Mouse (Mus musculus) layer of hippocampus, adult 2 months (tissue): Measurements from ENCODE around the gene 4931429L15Rik. TPM values are rescaled to one million over a fixed set of nuclear protein-coding genes. Genes with fewer than 3 reads are reported as not detected.
A peak's percentile ranks its signal among the peaks of the same experiment; 100 is the strongest.
"Not testable (repeated sequence)": the region's sequence is repeated elsewhere in the genome, so short reads cannot be mapped to it uniquely, and the experiment has no call there.

Experiments used
- DNase-seq, 2 experiments: peaks; one replicate each; pipeline ENCODE4 v3.0.0; 2022; ENCODE audit warnings: low spot score in 2 of 2
- H3K27ac ChIP-seq: fragments of 200-600 bp; 2 replicates; pipeline ENCODE4 v1.8.1; 2022
- H3K4me3 ChIP-seq: fragments of 200-600 bp; 2 replicates; pipeline ENCODE4 v1.8.1; 2022; ENCODE audit warnings: mild to moderate bottlenecking
- CTCF ChIP-seq: fragments of 200-600 bp; conservative IDR thresholded peaks from 2 replicates; pipeline ENCODE4 v1.8.1; 2022; ENCODE audit warnings: antibody characterized with exemption, mild to moderate bottlenecking, moderate library complexity
- long read RNA-seq, 2 experiments: library from polyadenylated mRNA; stranded (forward); transcript quantifications; one replicate each; pipeline ENCODE4 v2.0.0; 2021; ENCODE audit warnings: borderline mapping rate in 2 of 2
- total RNA-seq, 2 experiments: library from RNA; stranded (reverse); gene quantifications; 2 replicates each; pipeline ENCODE4 v1.2.3; 2021

4931429L15Rik gene
- not detected for total RNA-seq
- long read RNA-seq, experiment 1 = 0 reads
- long read RNA-seq, experiment 2 = 0 reads

GRCm38 (mm10) chr9:46319886-46320285 lies at the start of gene 4931429L15Rik:
Gene 4931429L15Rik, minus strand, starts transcription at chr9:46319986.
- not testable (repeated sequence) for H3K27ac ChIP-seq, H3K4me3 ChIP-seq, DNase-seq

GRCm38 (mm10) chr9:46362459-46362858 lies 42.7 kb upstream of the 4931429L15Rik start:
- no peak overlapping the region for H3K27ac ChIP-seq
- no peak overlapping the region for H3K4me3 ChIP-seq
- TF ChIP-seq CTCF = no peak
- no peak for DNase-seq

- no peak for TF ChIP-seq CTCF
- no peak for DNase-seq
- no peak overlapping the region for H3K4me3 ChIP-seq
- H3K27ac ChIP-seq = no peak overlapping the region
Measured at GRCm38 (mm10) chr9:46361461-46362111, 41.8 kb upstream of the 4931429L15Rik start.

- Histone ChIP-seq H3K27ac (peak overlapping the region; percentile 55; the same call in 1 of the 2 replicates), H3K4me3 (no peak overlapping the region)
- DNase-seq = peak; percentile 72 to 80
- peak; percentile 98 for TF ChIP-seq CTCF
Measured at GRCm38 (mm10) chr9:46353992-46354391, 34.2 kb upstream of the 4931429L15Rik start.

- no peak overlapping the region for H3K4me3 ChIP-seq
- peak overlapping the region; percentile 67; the same call in 1 of the 2 replicates for H3K27ac ChIP-seq
- peak in 1 of 2 experiments; percentile 63 for DNase-seq
- TF ChIP-seq CTCF = no peak
Measured at GRCm38 (mm10) chr9:46353330-46353724, 33.5 kb upstream of the 4931429L15Rik start.

GRCm38 (mm10) chr9:46352651-46353329 lies 33.0 kb upstream of the 4931429L15Rik start:
- Histone ChIP-seq H3K4me3 (no peak overlapping the region), H3K27ac (peak overlapping the region; percentile 67; the same call in 1 of the 2 replicates)
- no peak for DNase-seq
- no peak for TF ChIP-seq CTCF

GRCm38 (mm10) chr9:46350451-46350981 lies 30.7 kb upstream of the 4931429L15Rik start:
- H3K27ac ChIP-seq = peak overlapping the region; percentile 59; the same call in 1 of the 2 replicates

GRCm38 (mm10) chr9:46345887-46346665 lies 26.3 kb upstream of the 4931429L15Rik start:
- no peak for TF ChIP-seq CTCF
- no peak for DNase-seq
- no peak overlapping the region for H3K27ac ChIP-seq
- no peak overlapping the region for H3K4me3 ChIP-seq

More at GRCm38 (mm10) chr9:46350451-46350981, 30.7 kb upstream of the 4931429L15Rik start:
- H3K4me3 ChIP-seq = no peak overlapping the region
- DNase-seq = no peak
- TF ChIP-seq CTCF = 0 out of 2 replicates have a peak, but pooled peaks have one; percentile 7

GRCm38 (mm10) chr9:46339051-46339652 lies 19.4 kb upstream of the 4931429L15Rik start:
- H3K4me3 ChIP-seq = no peak overlapping the region
- peak overlapping the region; percentile 86 for H3K27ac ChIP-seq
- TF ChIP-seq CTCF = no peak

GRCm38 (mm10) chr9:46338384-46338783 lies 18.6 kb upstream of the 4931429L15Rik start:
- H3K4me3 ChIP-seq = no peak overlapping the region
- peak overlapping the region; percentile 86 for H3K27ac ChIP-seq
- TF ChIP-seq CTCF = no peak
- no peak for DNase-seq

More at GRCm38 (mm10) chr9:46339051-46339652, 19.4 kb upstream of the 4931429L15Rik start:
- no peak for DNase-seq

GRCm38 (mm10) chr9:46337852-46338291 lies 18.1 kb upstream of the 4931429L15Rik start:
- DNase-seq = peak in 1 of 2 experiments; percentile 71
- no peak for TF ChIP-seq CTCF

GRCm38 (mm10) chr9:46337331-46337730 lies 17.5 kb upstream of the 4931429L15Rik start:
- TF ChIP-seq CTCF = no peak
- no peak for DNase-seq
- H3K27ac ChIP-seq = peak overlapping the region; percentile 86
- no peak overlapping the region for H3K4me3 ChIP-seq

More at GRCm38 (mm10) chr9:46337852-46338291, 18.1 kb upstream of the 4931429L15Rik start:
- no peak overlapping the region for H3K4me3 ChIP-seq
- peak overlapping the region; percentile 86 for H3K27ac ChIP-seq

GRCm38 (mm10) chr9:46336294-46336693 lies 16.5 kb upstream of the 4931429L15Rik start:
- H3K4me3 ChIP-seq, H3K27ac ChIP-seq, DNase-seq: not testable (repeated sequence)
